Mouse (Mus musculus) embryonic facial prominence, embryonic 15.5 days (tissue): ENCODE data around the gene Prr5l. TPM values are rescaled to one million over a fixed set of nuclear protein-coding genes. Genes with fewer than 3 reads are reported as not detected.

Experiments used
- ATAC-seq: fragments of 200-750 bp; cut with Nextera tagmentation; 2 replicates; pipeline ENCODE4 v1.8.0; 2017; ENCODE audit warnings: low read depth, moderate TSS enrichment; ENCODE audit not compliant: insufficient number of reproducible peaks, low FRiP score, low TSS enrichment
- H3K27ac ChIP-seq: fragments of 300-500 bp; sonication (generic); replicated peaks from 2 replicates; pipeline ENCODE4 v1.5.1; 2015; ENCODE audit warnings: mild to moderate bottlenecking, inconsistent platforms
- H3K27me3 ChIP-seq: fragments of 300-500 bp; sonication (generic); 2 replicates; pipeline ENCODE4 v1.6.1; 2015; ENCODE audit warnings: inconsistent platforms
- H3K36me3 ChIP-seq: fragments of 300-500 bp; sonication (generic); 2 replicates; pipeline ENCODE4 v1.6.1; 2015; ENCODE audit warnings: mild to moderate bottlenecking, inconsistent platforms
- H3K4me1 ChIP-seq: fragments of 300-500 bp; sonication (generic); 2 replicates; pipeline ENCODE4 v1.6.1; 2015; ENCODE audit warnings: inconsistent platforms
- H3K4me2 ChIP-seq: fragments of 300-500 bp; sonication (generic); replicated peaks from 2 replicates; pipeline ENCODE4 v1.6.1; 2015; ENCODE audit warnings: mild to moderate bottlenecking, inconsistent platforms
- H3K4me3 ChIP-seq: fragments of 300-500 bp; sonication (generic); replicated peaks from 2 replicates; pipeline ENCODE4 v1.5.1; 2015; ENCODE audit warnings: mild to moderate bottlenecking, inconsistent platforms
- H3K9ac ChIP-seq: fragments of 300-500 bp; sonication (generic); 2 replicates; pipeline ENCODE4 v1.6.1; 2015; ENCODE audit warnings: inconsistent platforms
- H3K9me3 ChIP-seq: fragments of 300-500 bp; sonication (generic); replicated peaks from 2 replicates; pipeline ENCODE4 v1.6.1; 2016; ENCODE audit warnings: inconsistent platforms
- WGBS: fragments of 180-500 bp; shearing (Covaris S2); methylation state at CpG from one replicate; pipeline ENCODE4 v1.1.7; 2015; 5-methylcytosine and 5-hydroxymethylcytosine counted together
- polyA plus RNA-seq: library from polyadenylated mRNA; unstranded; fragments of >200 nt; fragmentation: Nextera tagmentation; extraction: Ambion mirVana; gene quantifications from 2 replicates; pipeline ENCODE4 v1.2.1, GENCODE M21; 2015

Prr5l gene
- polyA plus RNA-seq, 1 experiment from 2014 or later = 24.4 TPM

- Histone ChIP-seq H3K4me3 (no peak overlapping the region), H3K9me3 (no peaks in the 10 kb centered on the region)
These were observed 140.6 kb downstream of the Prr5l start for GRCm38 (mm10) chr2:101742072-101742860.

DNA sequence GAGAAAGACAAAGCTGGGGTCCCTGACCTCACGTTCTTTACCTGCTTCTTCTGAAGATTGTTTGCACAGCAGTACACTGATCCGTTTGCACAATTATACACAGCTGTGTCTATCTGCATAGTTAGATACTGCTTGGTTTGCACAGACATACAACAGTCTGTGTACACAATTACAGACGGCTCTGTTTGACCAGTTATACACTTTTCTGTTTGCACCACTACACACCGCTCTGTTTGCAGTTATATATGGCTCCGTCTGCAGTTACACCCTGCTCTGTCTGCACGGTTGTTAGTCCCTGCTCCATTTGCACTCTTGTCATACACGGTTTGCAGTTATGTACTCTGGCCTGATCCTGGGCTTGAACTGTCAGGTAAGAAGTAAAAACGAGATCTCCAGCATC is 141.2 kb downstream of the Prr5l start:
- H3K36me3 ChIP-seq = no peaks in the 10 kb centered on the region
- H3K9me3 ChIP-seq = no peaks in the 10 kb centered on the region
- no peak for ATAC-seq
- H3K27me3 ChIP-seq = no peaks in the 10 kb centered on the region
- no peak overlapping the region for H3K9ac ChIP-seq
- WGBS = 63% methylated on average over 8 of the region's 8 CpGs
- 0 out of 2 replicates have a peak, but pooled peaks cover 4% of the 10 kb centered on the region for H3K4me1 ChIP-seq
- H3K4me3 ChIP-seq = no peak overlapping the region
- H3K4me2 ChIP-seq = no peak overlapping the region
- H3K27ac ChIP-seq = no peak overlapping the region

More at GRCm38 (mm10) chr2:101742072-101742860, 140.6 kb downstream of the Prr5l start:
- Histone ChIP-seq H3K9ac (no peak overlapping the region), H3K4me1 (0 out of 2 replicates have a peak, but pooled peaks cover 4% of the 10 kb centered on the region), H3K27ac (no peak overlapping the region), H3K27me3 (no peaks in the 10 kb centered on the region), H3K4me2 (no peak overlapping the region), H3K36me3 (no peaks in the 10 kb centered on the region)
- ATAC-seq = no peak
- WGBS = 87% methylated on average over 7 of the region's 7 CpGs

- no peak overlapping the region for H3K4me2 ChIP-seq
- ATAC-seq = no peak
- 50% methylated on average over 5 of the region's 5 CpGs for WGBS
- no peaks in the 10 kb centered on the region for H3K36me3 ChIP-seq
- no peak overlapping the region for H3K9ac ChIP-seq
- no peak overlapping the region for H3K27ac ChIP-seq
- no peak overlapping the region for H3K4me3 ChIP-seq
- H3K27me3 ChIP-seq = no peaks in the 10 kb centered on the region
- 0 out of 2 replicates have a peak, but pooled peaks cover 4% of the 10 kb centered on the region for H3K4me1 ChIP-seq
- no peaks in the 10 kb centered on the region for H3K9me3 ChIP-seq
These were observed 142.9 kb downstream of the Prr5l start for GRCm38 (mm10) chr2:101739914-101740313.

- Histone ChIP-seq H3K4me1 (0 out of 2 replicates have a peak, but pooled peaks cover 4% of the 10 kb centered on the region), H3K27me3 (no peaks in the 10 kb centered on the region), H3K36me3 (0 out of 2 replicates have a peak, but pooled peaks cover 3% of the 10 kb centered on the region), H3K27ac (no peak overlapping the region), H3K4me3 (no peak overlapping the region), H3K9me3 (no peaks in the 10 kb centered on the region), H3K9ac (no peak overlapping the region), H3K4me2 (no peak overlapping the region)
- ATAC-seq = no peak
- WGBS = 67% methylated on average over 3 of the region's 3 CpGs
These were observed 149.3 kb downstream of the Prr5l start for GRCm38 (mm10) chr2:101733564-101733963.

- Histone ChIP-seq H3K9ac (no peak overlapping the region), H3K4me1 (0 out of 2 replicates have a peak, but pooled peaks cover 4% of the 10 kb centered on the region), H3K27ac (no peak overlapping the region), H3K4me2 (no peak overlapping the region), H3K9me3 (no peaks in the 10 kb centered on the region), H3K4me3 (no peak overlapping the region), H3K27me3 (no peaks in the 10 kb centered on the region), H3K36me3 (0 out of 2 replicates have a peak, but pooled peaks cover 3% of the 10 kb centered on the region)
- WGBS = 84% methylated on average over 10 of the region's 10 CpGs
- no peak for ATAC-seq
These were observed 150.0 kb downstream of the Prr5l start for GRCm38 (mm10) chr2:101732777-101733210.

- no peak overlapping the region for H3K4me3 ChIP-seq
- no peaks in the 10 kb centered on the region for H3K9me3 ChIP-seq
- 0 out of 2 replicates have a peak, but pooled peaks cover 3% of the 10 kb centered on the region for H3K36me3 ChIP-seq
- H3K4me2 ChIP-seq = no peak overlapping the region
- no peak overlapping the region for H3K9ac ChIP-seq
- 0 out of 2 replicates have a peak, but pooled peaks cover 4% of the 10 kb centered on the region for H3K4me1 ChIP-seq
- ATAC-seq = no peak
- no peaks in the 10 kb centered on the region for H3K27me3 ChIP-seq
- no peak overlapping the region for H3K27ac ChIP-seq
These were observed 151.9 kb downstream of the Prr5l start for GRCm38 (mm10) chr2:101730972-101731371.

GRCm38 (mm10) chr2:101729472-101729871 is 153.4 kb downstream of the Prr5l start:
- ATAC-seq = no peak
- 0 out of 2 replicates have a peak, but pooled peaks cover 3% of the 10 kb centered on the region for H3K36me3 ChIP-seq

DNA sequence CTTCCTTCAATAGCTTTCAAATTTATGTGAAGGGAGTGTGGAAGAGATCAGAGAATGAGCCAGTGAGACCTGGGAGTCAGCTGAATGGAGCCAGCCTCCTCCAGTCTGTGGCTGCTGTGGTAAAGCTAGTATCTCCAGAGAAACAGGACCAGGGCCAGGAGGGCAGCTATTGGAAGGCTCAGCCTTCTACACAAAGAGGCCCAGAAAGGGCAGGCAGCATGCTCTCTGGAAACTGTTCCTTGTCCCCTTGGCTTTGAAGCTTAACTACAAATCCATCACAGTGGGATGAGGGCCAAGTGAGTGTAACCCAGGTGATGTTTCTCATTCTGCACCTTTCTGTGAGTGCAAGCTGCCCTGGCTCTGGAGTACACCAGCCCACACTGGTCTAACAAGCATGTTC is 155.0 kb downstream of the Prr5l start:
- Histone ChIP-seq H3K4me3 (no peak overlapping the region), H3K27me3 (no peaks in the 10 kb centered on the region), H3K4me2 (no peak overlapping the region), H3K36me3 (no peaks in the 10 kb centered on the region), H3K9ac (no peak overlapping the region), H3K9me3 (no peaks in the 10 kb centered on the region), H3K4me1 (peaks cover 11% of the 10 kb centered on the region), H3K27ac (no peak overlapping the region)
- no peak for ATAC-seq

More at GRCm38 (mm10) chr2:101729472-101729871, 153.4 kb downstream of the Prr5l start:
- Histone ChIP-seq H3K4me1 (0 out of 2 replicates have a peak, but pooled peaks cover 4% of the 10 kb centered on the region), H3K9me3 (no peaks in the 10 kb centered on the region), H3K27ac (no peak overlapping the region), H3K9ac (no peak overlapping the region), H3K4me2 (no peak overlapping the region), H3K4me3 (no peak overlapping the region), H3K27me3 (no peaks in the 10 kb centered on the region)
- WGBS = 81% methylated on average over 1 of the region's 1 CpGs

DNA sequence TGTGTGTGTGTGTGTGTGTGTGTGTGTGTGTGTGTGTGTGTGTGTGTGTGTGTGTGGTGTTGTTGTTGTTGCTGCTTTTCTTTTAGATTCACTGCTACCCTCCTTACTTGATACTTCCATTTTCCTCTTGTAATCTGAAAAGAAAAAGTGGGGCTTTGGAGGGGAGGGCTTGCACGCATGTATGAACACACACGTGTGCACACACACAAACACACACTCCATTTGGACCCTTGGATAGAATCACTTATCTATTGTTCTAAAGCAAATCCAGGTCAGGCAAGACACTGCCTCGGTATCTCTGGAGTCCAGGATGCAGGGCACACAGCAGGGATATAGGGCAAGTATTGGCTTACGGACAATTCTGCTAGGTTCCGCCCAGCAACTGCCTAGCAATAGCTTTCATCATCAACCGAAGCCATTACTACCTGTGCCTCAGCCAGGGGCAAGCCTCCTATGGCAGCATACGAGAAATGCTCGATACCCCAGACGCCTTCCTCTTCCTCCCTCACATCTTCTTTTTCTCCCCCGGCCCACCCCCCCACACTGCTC is 159.4 kb downstream of the Prr5l start:
- Histone ChIP-seq H3K4me3 (no peak overlapping the region), H3K36me3 (no peaks in the 10 kb centered on the region), H3K9ac (no peak overlapping the region), H3K9me3 (no peaks in the 10 kb centered on the region), H3K27ac (no peak overlapping the region), H3K4me1 (peaks cover 15% of the 10 kb centered on the region), H3K4me2 (no peak overlapping the region), H3K27me3 (no peaks in the 10 kb centered on the region)
- no peak for ATAC-seq
- 70% methylated on average over 10 of the region's 10 CpGs for WGBS

DNA sequence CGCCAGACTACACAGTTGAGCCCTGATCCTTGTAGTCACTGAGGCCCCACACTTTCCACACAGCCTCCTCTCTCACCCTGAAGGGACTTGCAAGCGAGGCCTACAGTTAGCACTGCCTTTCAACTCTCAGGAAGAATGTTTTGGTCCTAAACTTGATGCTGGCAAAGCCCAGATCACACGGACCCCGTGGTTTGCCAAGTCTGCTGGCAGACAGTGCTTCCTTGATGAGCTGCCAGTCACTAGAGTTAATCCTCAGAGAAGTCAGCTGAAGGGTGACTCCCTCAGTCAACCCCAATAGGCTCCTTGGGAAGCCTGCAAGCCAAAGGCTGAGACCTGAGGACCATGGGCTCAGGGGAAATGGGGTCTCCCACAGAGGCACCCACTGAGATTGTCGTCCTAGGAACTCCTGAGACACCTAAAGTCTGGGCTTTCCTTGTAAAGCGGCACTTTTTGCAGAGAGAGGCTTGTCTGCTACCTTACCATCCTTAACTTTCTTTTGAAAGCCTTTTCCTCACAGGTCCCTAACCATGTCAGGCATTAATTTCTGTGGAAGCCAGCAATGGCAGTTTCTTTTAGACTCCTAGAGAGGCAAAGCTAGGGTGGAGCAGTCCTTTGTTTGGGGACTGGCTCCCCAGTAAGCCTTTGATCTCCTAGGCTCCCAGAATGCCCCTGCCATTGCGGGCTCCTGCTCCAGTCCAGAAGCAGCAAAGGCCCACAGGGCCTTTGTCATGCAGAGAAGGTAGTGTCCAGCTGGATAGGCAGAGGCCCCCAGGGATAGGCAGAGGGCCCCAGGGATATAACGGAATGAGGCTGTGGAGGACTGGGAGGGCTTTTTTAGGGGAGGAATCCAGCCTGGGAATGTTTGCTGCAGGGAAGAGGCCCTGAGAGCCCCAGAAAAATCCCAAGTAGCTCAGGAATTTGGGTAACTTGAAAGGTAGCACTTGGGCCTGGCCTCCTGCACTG is 160.2 kb downstream of the Prr5l start:
- H3K36me3 ChIP-seq = no peaks in the 10 kb centered on the region
- no peak overlapping the region for H3K4me3 ChIP-seq
- H3K9me3 ChIP-seq = no peaks in the 10 kb centered on the region
- no peak overlapping the region for H3K9ac ChIP-seq
- H3K4me1 ChIP-seq = peaks cover 15% of the 10 kb centered on the region
- ATAC-seq = no peak
- H3K27ac ChIP-seq = peak overlapping the region; percentile 29; the same call in 1 of the 2 replicates
- no peak overlapping the region for H3K4me2 ChIP-seq
- H3K27me3 ChIP-seq = no peaks in the 10 kb centered on the region
- 31% methylated on average over 8 of the region's 8 CpGs for WGBS

DNA sequence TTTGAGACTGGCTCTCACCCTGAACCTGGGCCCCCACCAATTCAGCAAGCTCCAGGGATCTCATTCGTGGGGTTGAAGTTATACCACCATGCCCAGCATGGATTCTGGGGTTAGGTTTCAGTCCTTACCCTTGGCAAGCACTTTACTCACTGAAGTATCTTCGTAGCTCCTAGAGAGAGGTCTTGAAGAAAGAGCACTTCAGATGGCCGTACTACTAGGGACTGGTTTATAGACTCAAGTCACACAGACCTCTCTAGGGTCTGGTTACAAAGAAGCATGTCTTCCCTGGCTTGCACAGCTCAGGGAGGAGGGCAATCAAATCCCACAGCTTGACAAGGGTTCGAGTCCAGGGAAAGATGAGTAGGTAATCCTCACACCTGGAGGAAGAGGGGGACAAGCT is 161.0 kb downstream of the Prr5l start:
- Histone ChIP-seq H3K27ac (no peak overlapping the region), H3K9me3 (no peaks in the 10 kb centered on the region), H3K36me3 (peaks cover 2% of the 10 kb centered on the region; the same call in 1 of the 2 replicates), H3K27me3 (no peaks in the 10 kb centered on the region), H3K4me1 (peaks cover 15% of the 10 kb centered on the region), H3K9ac (no peak overlapping the region), H3K4me2 (no peak overlapping the region), H3K4me3 (no peak overlapping the region)
- no peak for ATAC-seq
- 81% methylated on average over 4 of the region's 4 CpGs for WGBS
